Mouse (Mus musculus) embryonic facial prominence, embryonic 14.5 days (tissue): ENCODE measurements around the gene Slc5a5. TPM values are rescaled to one million over a fixed set of nuclear protein-coding genes. Genes with fewer than 3 reads are reported as not detected.
A peak's percentile ranks its signal among the peaks of the same experiment; 100 is the strongest.

ENCODE experiments used
- ATAC-seq: fragments of 200-750 bp; cut with Nextera tagmentation; 2 replicates; pipeline ENCODE4 v1.8.0; 2017; ENCODE audit warnings: low read depth, moderate number of reproducible peaks, moderate TSS enrichment
- DNase-seq: peaks from one replicate; pipeline ENCODE4 v3.0.0-alpha.2; 2015; ENCODE audit warnings: low spot score
- H3K27ac ChIP-seq: fragments of 300-500 bp; sonication (generic); replicated peaks from 2 replicates; pipeline ENCODE4 v1.5.1; 2014; ENCODE audit warnings: low read depth, mild to moderate bottlenecking, low read length, moderate library complexity
- H3K27me3 ChIP-seq: fragments of 300-500 bp; sonication (generic); replicated peaks from 2 replicates; pipeline ENCODE4 v1.6.1; 2014; ENCODE audit warnings: low read length; ENCODE audit not compliant: control insufficient read depth, insufficient read depth
- H3K36me3 ChIP-seq: fragments of 300-500 bp; sonication (generic); 2 replicates; pipeline ENCODE4 v1.6.1; 2014; ENCODE audit warnings: low read length, mixed read lengths; ENCODE audit not compliant: control insufficient read depth, insufficient read depth
- H3K4me1 ChIP-seq: fragments of 300-500 bp; sonication (generic); 2 replicates; pipeline ENCODE4 v1.6.1; 2014; ENCODE audit warnings: antibody characterized with exemption, low read length; ENCODE audit not compliant: control insufficient read depth, insufficient read depth
- H3K4me2 ChIP-seq: fragments of 300-500 bp; sonication (generic); 2 replicates; pipeline ENCODE4 v1.6.1; 2014; ENCODE audit warnings: low read depth, mild to moderate bottlenecking, low read length, moderate library complexity, mixed read lengths
- H3K4me3 ChIP-seq: fragments of 300-500 bp; sonication (generic); 2 replicates; pipeline ENCODE4 v1.5.1; 2014; ENCODE audit warnings: low read depth, mild to moderate bottlenecking, low read length
- H3K9ac ChIP-seq: fragments of 300-500 bp; sonication (generic); 2 replicates; pipeline ENCODE4 v1.6.1; 2014; ENCODE audit warnings: low read depth, mild to moderate bottlenecking, low read length, moderate library complexity, mixed read lengths
- H3K9me3 ChIP-seq: fragments of 300-500 bp; sonication (generic); 2 replicates; pipeline ENCODE4 v1.6.1; 2016; ENCODE audit warnings: low read length; ENCODE audit not compliant: control insufficient read depth
- WGBS: fragments of 180-500 bp; shearing (Covaris S2); extraction: QIAGEN DNeasy Blood & Tissue Kit; methylation state at CpG from one replicate; pipeline ENCODE4 v1.1.7; 2014; 5-methylcytosine and 5-hydroxymethylcytosine counted together
- polyA plus RNA-seq: library from polyadenylated mRNA; unstranded; fragments of >200 nt; fragmentation: Nextera tagmentation; extraction: Ambion mirVana; gene quantifications from 2 replicates; pipeline ENCODE4 v1.2.1, GENCODE M21; 2014

Gene Slc5a5
- polyA plus RNA-seq, 1 experiment from 2014 or later = 0.42 TPM

- 0 out of 2 replicates have a peak, but pooled peaks cover 4% of the 10 kb centered on the region for H3K27me3 ChIP-seq
- ATAC-seq (peak; percentile 95), DNase-seq (peak; percentile 95)
- no peaks in the 10 kb centered on the region for H3K9me3 ChIP-seq
- H3K4me1 ChIP-seq = peaks cover 11% of the 10 kb centered on the region
- WGBS = under 1% methylated on average over 32 of the region's 86 CpGs
- peak within 1 kb of the TSS; percentile 84 for H3K4me3 ChIP-seq
- 0 out of 2 replicates have a peak, but pooled peaks cover 7% of the 10 kb centered on the region for H3K36me3 ChIP-seq
- peak within 1 kb of the TSS; percentile 90 for H3K9ac ChIP-seq
- peak within 1 kb of the TSS; percentile 93 for H3K27ac ChIP-seq
- H3K4me2 ChIP-seq = peak within 1 kb of the TSS; percentile 93
Measured at GRCm38 (mm10) chr8:70905831-70906736, 13.5 kb upstream of the Slc5a5 start, which contains the start of gene Map1s. Gene Map1s (plus strand): TSS chr8:70905932.

GRCm38 (mm10) chr8:70905463-70905830, 12.9 kb upstream of the Slc5a5 start:
- H3K4me3 ChIP-seq = peak overlapping the region; percentile 84

GRCm38 (mm10) chr8:70904532-70904931, 12.0 kb upstream of the Slc5a5 start:
- 0 out of 2 replicates have a peak, but pooled peaks cover 1% of the 10 kb centered on the region for H3K36me3 ChIP-seq
- peaks cover 11% of the 10 kb centered on the region for H3K4me1 ChIP-seq
- no peak overlapping the region for H3K4me2 ChIP-seq
- 50% methylated on average over 4 of the region's 4 CpGs for WGBS
- no peak for ATAC-seq
- H3K27me3 ChIP-seq = 0 out of 2 replicates have a peak, but pooled peaks cover 4% of the 10 kb centered on the region
- peak; percentile 36 for DNase-seq
- no peak overlapping the region for H3K27ac ChIP-seq
- no peak overlapping the region for H3K9ac ChIP-seq
- no peak overlapping the region for H3K4me3 ChIP-seq
- H3K9me3 ChIP-seq = no peaks in the 10 kb centered on the region

More at GRCm38 (mm10) chr8:70905463-70905830, 12.9 kb upstream of the Slc5a5 start:
- Histone ChIP-seq H3K9me3 (no peaks in the 10 kb centered on the region), H3K4me2 (peak overlapping the region; percentile 93), H3K9ac (peak overlapping the region; percentile 90), H3K27me3 (0 out of 2 replicates have a peak, but pooled peaks cover 4% of the 10 kb centered on the region), H3K36me3 (0 out of 2 replicates have a peak, but pooled peaks cover 3% of the 10 kb centered on the region), H3K27ac (peak overlapping the region; percentile 93), H3K4me1 (peaks cover 11% of the 10 kb centered on the region)
- DNase-seq = no peak
- peak; percentile 13; the same call in 1 of the 2 replicates for ATAC-seq
- WGBS = 14% methylated on average over 8 of the region's 8 CpGs

GRCm38 (mm10) chr8:70903582-70903981, 11.0 kb upstream of the Slc5a5 start:
- Histone ChIP-seq H3K27me3 (0 out of 2 replicates have a peak, but pooled peaks cover 4% of the 10 kb centered on the region), H3K4me3 (no peak overlapping the region), H3K27ac (no peak overlapping the region), H3K4me2 (no peak overlapping the region), H3K9ac (no peak overlapping the region), H3K36me3 (no peaks in the 10 kb centered on the region), H3K9me3 (no peaks in the 10 kb centered on the region), H3K4me1 (peaks cover 11% of the 10 kb centered on the region)
- DNase-seq (no peak), ATAC-seq (no peak)

- DNase-seq (no peak), ATAC-seq (no peak)
- Histone ChIP-seq H3K36me3 (no peaks in the 10 kb centered on the region), H3K9me3 (no peaks in the 10 kb centered on the region), H3K4me1 (peaks cover 11% of the 10 kb centered on the region), H3K9ac (no peak overlapping the region), H3K27me3 (0 out of 2 replicates have a peak, but pooled peaks cover 4% of the 10 kb centered on the region), H3K4me3 (no peak overlapping the region), H3K27ac (no peak overlapping the region), H3K4me2 (no peak overlapping the region)
- WGBS = 36% methylated on average over 3 of the region's 4 CpGs
Measured at GRCm38 (mm10) chr8:70903112-70903511, 10.6 kb upstream of the Slc5a5 start.

- WGBS = 31% methylated on average over 5 of the region's 5 CpGs
- no peak overlapping the region for H3K4me2 ChIP-seq
- H3K36me3 ChIP-seq = no peaks in the 10 kb centered on the region
- ATAC-seq (no peak), DNase-seq (no peak)
- no peak overlapping the region for H3K4me3 ChIP-seq
- no peaks in the 10 kb centered on the region for H3K9me3 ChIP-seq
- no peak overlapping the region for H3K27ac ChIP-seq
- peaks cover 11% of the 10 kb centered on the region for H3K4me1 ChIP-seq
- 0 out of 2 replicates have a peak, but pooled peaks cover 4% of the 10 kb centered on the region for H3K27me3 ChIP-seq
- no peak overlapping the region for H3K9ac ChIP-seq
Measured at GRCm38 (mm10) chr8:70902211-70902610, 9.7 kb upstream of the Slc5a5 start.

- H3K27me3 ChIP-seq = 0 out of 2 replicates have a peak, but pooled peaks cover 4% of the 10 kb centered on the region
- WGBS = 72% methylated on average over 2 of the region's 2 CpGs
- H3K4me1 ChIP-seq = peaks cover 8% of the 10 kb centered on the region; the same call in 1 of the 2 replicates
- H3K36me3 ChIP-seq = peaks cover 5% of the 10 kb centered on the region; the same call in 1 of the 2 replicates
- H3K4me2 ChIP-seq = no peak overlapping the region
- no peaks in the 10 kb centered on the region for H3K9me3 ChIP-seq
- DNase-seq (no peak), ATAC-seq (no peak)
- H3K27ac ChIP-seq = no peak overlapping the region
- H3K4me3 ChIP-seq = no peak overlapping the region
- no peak overlapping the region for H3K9ac ChIP-seq
Measured at GRCm38 (mm10) chr8:70900872-70901387, 8.4 kb upstream of the Slc5a5 start.

- Histone ChIP-seq H3K4me1 (peaks cover 4% of the 10 kb centered on the region; the same call in 1 of the 2 replicates), H3K9ac (no peak overlapping the region), H3K4me2 (no peak overlapping the region), H3K36me3 (peaks cover 22% of the 10 kb centered on the region), H3K27ac (no peak overlapping the region), H3K4me3 (no peak overlapping the region), H3K27me3 (peaks cover 5% of the 10 kb centered on the region; the same call in 1 of the 2 replicates), H3K9me3 (no peaks in the 10 kb centered on the region)
- DNase-seq (no peak), ATAC-seq (no peak)
- WGBS = 68% methylated on average over 2 of the region's 2 CpGs
Measured at GRCm38 (mm10) chr8:70899226-70899625, 6.7 kb upstream of the Slc5a5 start.
